Mouse (Mus musculus): ENCODE data around the gene Wfdc15a.

GRCm38 (mm10) chr2:164199626-164200327 is at the start of gene Wfdc15a:
- no peak for TF ChIP-seq CTCF (IDR thresholded peaks at IDR 0.05; ENCODE audit: control insufficient read depth, insufficient read depth, insufficient read length)
- TF ChIP-seq MYOD1 (IDR thresholded peaks at IDR 0.05; ENCODE audit: control insufficient read depth, insufficient read length, low read depth): no peak
- no peak for TF ChIP-seq MAX (IDR thresholded peaks at IDR 0.05)
- TF ChIP-seq MYOG (IDR thresholded peaks at IDR 0.05; ENCODE audit: control insufficient read depth, extremely low read depth, insufficient read length): no peak
- TF ChIP-seq CEBPB (IDR thresholded peaks at IDR 0.05; ENCODE audit: low read depth): no peak
- TF ChIP-seq FOSL1 (IDR thresholded peaks at IDR 0.05; ENCODE audit: insufficient read depth, low read length, poor library complexity, severe bottlenecking): no peak
- TF ChIP-seq USF1 (IDR thresholded peaks at IDR 0.05; ENCODE audit: low read depth): no peak

All from C2C12 (cell line).